Mouse (Mus musculus) embryonic facial prominence, embryonic 14.5 days (tissue): ENCODE measurements around the gene Olfr906. TPM values are rescaled to one million over a fixed set of nuclear protein-coding genes. Genes with fewer than 3 reads are reported as not detected.

ENCODE experiments used
- ATAC-seq: fragments of 200-750 bp; cut with Nextera tagmentation; 2 replicates; pipeline ENCODE4 v1.8.0; 2017; ENCODE audit warnings: low read depth, moderate number of reproducible peaks, moderate TSS enrichment
- DNase-seq: peaks from one replicate; pipeline ENCODE4 v3.0.0-alpha.2; 2015; ENCODE audit warnings: low spot score
- H3K27ac ChIP-seq: fragments of 300-500 bp; sonication (generic); replicated peaks from 2 replicates; pipeline ENCODE4 v1.5.1; 2014; ENCODE audit warnings: low read depth, mild to moderate bottlenecking, low read length, moderate library complexity
- H3K27me3 ChIP-seq: fragments of 300-500 bp; sonication (generic); replicated peaks from 2 replicates; pipeline ENCODE4 v1.6.1; 2014; ENCODE audit warnings: low read length; ENCODE audit not compliant: control insufficient read depth, insufficient read depth
- H3K36me3 ChIP-seq: fragments of 300-500 bp; sonication (generic); 2 replicates; pipeline ENCODE4 v1.6.1; 2014; ENCODE audit warnings: low read length, mixed read lengths; ENCODE audit not compliant: control insufficient read depth, insufficient read depth
- H3K4me1 ChIP-seq: fragments of 300-500 bp; sonication (generic); 2 replicates; pipeline ENCODE4 v1.6.1; 2014; ENCODE audit warnings: antibody characterized with exemption, low read length; ENCODE audit not compliant: control insufficient read depth, insufficient read depth
- H3K4me2 ChIP-seq: fragments of 300-500 bp; sonication (generic); 2 replicates; pipeline ENCODE4 v1.6.1; 2014; ENCODE audit warnings: low read depth, mild to moderate bottlenecking, low read length, moderate library complexity, mixed read lengths
- H3K4me3 ChIP-seq: fragments of 300-500 bp; sonication (generic); 2 replicates; pipeline ENCODE4 v1.5.1; 2014; ENCODE audit warnings: low read depth, mild to moderate bottlenecking, low read length
- H3K9ac ChIP-seq: fragments of 300-500 bp; sonication (generic); 2 replicates; pipeline ENCODE4 v1.6.1; 2014; ENCODE audit warnings: low read depth, mild to moderate bottlenecking, low read length, moderate library complexity, mixed read lengths
- H3K9me3 ChIP-seq: fragments of 300-500 bp; sonication (generic); 2 replicates; pipeline ENCODE4 v1.6.1; 2016; ENCODE audit warnings: low read length; ENCODE audit not compliant: control insufficient read depth
- WGBS: fragments of 180-500 bp; shearing (Covaris S2); extraction: QIAGEN DNeasy Blood & Tissue Kit; methylation state at CpG from one replicate; pipeline ENCODE4 v1.1.7; 2014; 5-methylcytosine and 5-hydroxymethylcytosine counted together
- polyA plus RNA-seq: library from polyadenylated mRNA; unstranded; fragments of >200 nt; fragmentation: Nextera tagmentation; extraction: Ambion mirVana; gene quantifications from 2 replicates; pipeline ENCODE4 v1.2.1, GENCODE M21; 2014

The Olfr906 gene
- polyA plus RNA-seq = not detected in 2 replicates

DNA sequence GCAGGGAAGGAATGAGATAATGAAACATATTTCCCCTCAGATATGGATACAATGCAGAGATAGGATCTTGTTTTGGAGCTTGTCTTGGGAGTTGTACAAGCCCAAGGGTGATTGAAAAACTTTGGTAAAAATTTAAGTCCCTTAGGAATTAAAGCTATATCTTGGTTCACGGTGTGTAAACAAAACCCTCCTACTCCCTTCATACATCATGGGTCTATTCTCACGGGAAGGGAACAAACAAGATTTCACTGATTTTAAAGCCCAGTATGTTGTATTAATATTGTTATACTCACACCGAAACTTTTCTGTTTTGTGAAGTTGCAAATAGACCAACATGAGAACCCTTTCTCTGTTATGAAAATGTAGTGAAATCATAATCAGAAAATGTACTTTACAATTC, at the start of gene Olfr906:
TSS of gene Olfr906 (plus strand) at position 301 of the 400 bp plus-strand sequence.
- Histone ChIP-seq H3K9ac (no peak within 1 kb of the TSS), H3K4me3 (no peak within 1 kb of the TSS), H3K4me2 (no peak within 1 kb of the TSS), H3K4me1 (no peaks in the 10 kb centered on the region), H3K27ac (no peak within 1 kb of the TSS), H3K36me3 (no peaks in the 10 kb centered on the region), H3K9me3 (no peaks in the 10 kb centered on the region), H3K27me3 (no peaks in the 10 kb centered on the region)
- DNase-seq (no peak), ATAC-seq (no peak)
- 82% methylated on average over 3 of the region's 3 CpGs for WGBS

DNA sequence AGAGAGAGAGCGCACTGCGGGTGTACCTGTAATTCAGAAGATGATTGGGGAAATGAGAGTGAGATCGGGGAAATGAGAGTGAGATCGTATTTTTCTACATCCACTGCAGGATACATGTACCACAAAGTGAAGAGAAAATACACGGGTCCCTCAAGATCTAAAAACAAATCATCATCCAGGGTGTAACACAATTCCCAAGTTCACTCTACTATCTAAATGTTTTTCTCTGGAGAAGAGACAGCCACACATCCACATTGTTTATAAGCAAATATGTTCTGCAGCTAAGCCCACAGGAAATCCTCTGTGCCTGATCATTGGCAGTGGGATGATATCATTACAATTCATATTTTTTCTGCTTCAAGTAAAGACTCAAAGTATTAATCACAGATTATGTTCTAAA, 39.5 kb upstream of the Olfr906 start, which contains the start of gene Olfr902:
TSS of gene Olfr902 (plus strand) at position 301 of the 400 bp plus-strand sequence.
- WGBS = 83% methylated on average over 5 of the region's 5 CpGs
- no peaks in the 10 kb centered on the region for H3K9me3 ChIP-seq
- no peak for ATAC-seq

DNA sequence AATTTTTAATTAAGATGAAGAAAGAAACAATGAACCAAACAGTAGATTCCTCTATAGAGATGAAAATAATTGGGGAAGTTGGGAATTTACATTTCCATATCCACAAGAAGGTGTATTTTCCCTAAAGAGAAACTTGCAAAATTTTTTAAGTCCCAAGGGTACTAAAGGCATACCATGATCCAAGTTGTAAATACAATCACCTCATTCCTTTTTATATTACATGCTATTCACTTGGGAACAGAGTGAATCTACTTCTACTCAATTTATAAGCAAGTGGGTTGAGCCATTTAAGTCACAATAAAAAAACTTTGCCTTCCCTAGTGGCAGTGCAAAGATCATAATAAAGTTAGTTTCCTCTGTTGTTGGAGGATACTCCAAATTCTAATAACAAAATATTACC, 24.0 kb upstream of the Olfr906 start, which contains the start of gene Olfr904:
TSS of gene Olfr904 (plus strand) at position 301 of the 400 bp plus-strand sequence.
- Histone ChIP-seq H3K4me3 (no peak within 1 kb of the TSS), H3K4me1 (no peaks in the 10 kb centered on the region), H3K9me3 (no peaks in the 10 kb centered on the region), H3K27ac (no peak within 1 kb of the TSS), H3K36me3 (no peaks in the 10 kb centered on the region), H3K9ac (no peak within 1 kb of the TSS), H3K27me3 (no peaks in the 10 kb centered on the region), H3K4me2 (no peak within 1 kb of the TSS)
- DNase-seq (no peak), ATAC-seq (no peak)

More for the DNA sequence above, 39.5 kb upstream of the Olfr906 start, which contains the start of gene Olfr902:
- Histone ChIP-seq H3K36me3 (no peaks in the 10 kb centered on the region), H3K27me3 (no peaks in the 10 kb centered on the region), H3K4me1 (no peaks in the 10 kb centered on the region), H3K4me3 (no peak within 1 kb of the TSS), H3K27ac (no peak within 1 kb of the TSS), H3K4me2 (no peak within 1 kb of the TSS), H3K9ac (no peak within 1 kb of the TSS)
- DNase-seq = no peak

DNA sequence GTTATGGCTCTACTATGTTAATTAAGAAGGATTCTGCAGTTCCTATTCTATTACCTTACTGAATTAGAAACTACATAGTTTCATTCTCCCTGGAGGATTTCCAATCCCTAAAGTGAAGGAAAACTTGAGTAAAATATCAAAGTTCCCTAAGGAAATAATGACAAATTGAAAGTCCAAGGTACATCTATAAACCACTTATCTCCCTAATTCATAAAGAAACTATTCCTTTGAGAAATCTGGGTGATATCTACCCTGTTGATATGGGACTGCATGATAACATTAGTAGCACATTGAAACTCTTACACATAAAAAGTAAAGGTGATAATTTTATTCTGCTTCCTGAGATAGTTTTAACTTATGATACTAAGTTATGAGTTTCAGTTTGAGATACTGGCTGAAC, 16.1 kb upstream of the Olfr906 start, which contains the start of gene Olfr905:
TSS of gene Olfr905 (plus strand) at position 301 of the 400 bp plus-strand sequence.
- Histone ChIP-seq H3K27ac (no peak within 1 kb of the TSS), H3K4me2 (no peak within 1 kb of the TSS), H3K4me1 (no peaks in the 10 kb centered on the region), H3K9me3 (no peaks in the 10 kb centered on the region), H3K9ac (no peak within 1 kb of the TSS), H3K27me3 (no peaks in the 10 kb centered on the region), H3K4me3 (no peak within 1 kb of the TSS), H3K36me3 (no peaks in the 10 kb centered on the region)
- ATAC-seq (no peak), DNase-seq (no peak)

DNA sequence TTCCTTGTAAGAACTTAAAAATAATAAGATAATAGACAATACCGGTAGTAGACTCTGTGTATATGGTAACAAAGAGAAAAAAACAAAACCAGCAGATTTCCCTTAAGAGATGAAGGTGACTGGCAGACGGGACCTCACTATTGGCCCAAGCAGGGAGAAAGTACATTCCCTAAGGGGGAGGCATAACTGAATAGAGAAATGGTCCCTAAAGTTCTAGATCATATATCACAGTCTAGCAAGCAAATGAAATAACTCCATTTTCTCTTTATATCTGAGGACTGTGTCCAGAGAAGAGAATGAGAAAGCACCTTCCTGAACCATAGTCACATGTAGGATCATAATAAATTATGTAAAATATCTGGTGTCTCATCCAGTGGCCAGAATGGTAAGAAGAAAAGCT, 8.6 kb downstream of the Olfr906 start, which contains the start of gene Olfr907:
TSS of gene Olfr907 (plus strand) at position 301 of the 400 bp plus-strand sequence.
- DNase-seq (no peak), ATAC-seq (no peak)
- Histone ChIP-seq H3K4me1 (no peaks in the 10 kb centered on the region), H3K27me3 (no peaks in the 10 kb centered on the region), H3K9me3 (no peaks in the 10 kb centered on the region), H3K4me2 (no peak within 1 kb of the TSS), H3K4me3 (no peak within 1 kb of the TSS), H3K9ac (no peak within 1 kb of the TSS), H3K27ac (no peak within 1 kb of the TSS), H3K36me3 (no peaks in the 10 kb centered on the region)
- WGBS = 77% methylated on average over 2 of the region's 2 CpGs

DNA sequence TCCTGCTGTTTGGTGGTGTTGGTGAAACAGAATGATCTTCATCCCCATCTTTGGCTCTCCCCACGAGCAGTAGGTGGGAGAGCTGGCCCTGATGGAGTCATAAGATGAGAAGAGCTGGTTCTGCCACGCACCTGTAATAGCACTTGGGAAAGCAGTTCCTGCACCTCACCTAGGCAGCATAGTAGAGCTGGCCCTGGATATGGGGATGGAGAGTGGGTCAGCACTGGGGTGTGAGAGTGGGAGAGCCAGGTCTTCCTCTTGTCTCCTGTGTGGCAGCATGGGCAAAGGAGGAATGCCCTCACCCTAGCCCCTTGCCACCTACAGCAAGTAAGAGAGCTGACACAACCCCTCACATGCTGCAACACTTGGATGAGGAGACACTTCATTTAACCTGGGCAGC, 25.5 kb downstream of the Olfr906 start:
- H3K36me3 ChIP-seq = no peaks in the 10 kb centered on the region
- no peaks in the 10 kb centered on the region for H3K4me1 ChIP-seq
- no peak overlapping the region for H3K4me3 ChIP-seq
- DNase-seq = no peak
- no peak overlapping the region for H3K9ac ChIP-seq
- H3K27me3 ChIP-seq = no peaks in the 10 kb centered on the region
- no peak for ATAC-seq
- H3K4me2 ChIP-seq = no peak overlapping the region
- no peak overlapping the region for H3K27ac ChIP-seq
- 53% methylated on average over 2 of the region's 2 CpGs for WGBS
- H3K9me3 ChIP-seq = no peaks in the 10 kb centered on the region

DNA sequence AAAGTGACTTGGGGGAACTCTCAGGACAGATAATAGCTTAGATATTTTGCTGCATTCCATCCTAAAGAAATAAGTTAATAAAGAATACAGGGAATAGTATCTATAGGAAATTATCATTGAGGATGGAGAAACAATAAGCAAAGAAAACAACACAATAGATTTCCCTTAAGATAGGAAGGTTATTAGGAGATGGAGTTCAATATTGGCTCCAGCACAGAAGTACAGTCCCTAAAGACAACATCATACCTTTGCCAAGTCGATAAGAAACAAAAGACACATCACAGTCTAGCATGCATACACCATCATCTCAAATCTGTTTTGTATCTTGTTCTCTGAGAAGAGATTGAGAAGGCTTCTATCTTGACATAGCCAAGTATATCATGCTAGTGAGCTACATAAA, 34.4 kb downstream of the Olfr906 start, which contains the start of gene Olfr911-ps1:
TSS of gene Olfr911-ps1 (plus strand) at position 301 of the 400 bp plus-strand sequence.
- H3K36me3 ChIP-seq = no peaks in the 10 kb centered on the region
- no peak within 1 kb of the TSS for H3K27ac ChIP-seq
- no peaks in the 10 kb centered on the region for H3K27me3 ChIP-seq
- no peak within 1 kb of the TSS for H3K4me2 ChIP-seq
- no peak within 1 kb of the TSS for H3K9ac ChIP-seq
- H3K4me1 ChIP-seq = no peaks in the 10 kb centered on the region
- 59% methylated on average over 1 of the region's 1 CpGs for WGBS
- H3K9me3 ChIP-seq = no peaks in the 10 kb centered on the region
- no peak within 1 kb of the TSS for H3K4me3 ChIP-seq
- no peak for ATAC-seq
- no peak for DNase-seq

DNA sequence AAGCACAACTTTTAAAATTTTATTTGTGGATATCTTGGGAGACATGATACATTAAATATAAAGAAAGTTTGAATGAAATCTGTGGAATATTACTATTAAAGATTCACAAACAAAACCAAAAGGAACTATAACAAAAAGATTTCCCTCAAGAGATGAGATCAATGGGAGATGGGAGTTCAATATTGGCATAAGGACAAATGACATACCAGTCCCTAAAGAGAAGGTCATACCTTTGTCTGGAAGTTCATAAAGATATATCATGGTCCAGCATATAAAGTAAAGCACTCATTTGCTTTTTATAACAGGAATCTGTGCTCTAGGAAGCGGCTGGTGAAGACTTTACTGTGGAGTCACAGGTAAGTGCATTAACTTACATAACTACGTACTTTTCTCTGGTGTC, 50.7 kb downstream of the Olfr906 start, which contains the start of gene Olfr910:
TSS of gene Olfr910 (plus strand) at position 301 of the 400 bp plus-strand sequence.
- WGBS = 88% methylated on average over 2 of the region's 2 CpGs
- no peak within 1 kb of the TSS for H3K4me3 ChIP-seq
- no peaks in the 10 kb centered on the region for H3K27me3 ChIP-seq
- DNase-seq = no peak
- no peaks in the 10 kb centered on the region for H3K36me3 ChIP-seq
- no peak within 1 kb of the TSS for H3K27ac ChIP-seq
- no peak within 1 kb of the TSS for H3K4me2 ChIP-seq
- H3K4me1 ChIP-seq = no peaks in the 10 kb centered on the region
- no peak within 1 kb of the TSS for H3K9ac ChIP-seq
- 0 out of 2 replicates have a peak, but pooled peaks cover 5% of the 10 kb centered on the region for H3K9me3 ChIP-seq
- no peak for ATAC-seq
